Comparison of ENCODE assay signal across 10 mouse cellular contexts in the genomic region with DNA sequence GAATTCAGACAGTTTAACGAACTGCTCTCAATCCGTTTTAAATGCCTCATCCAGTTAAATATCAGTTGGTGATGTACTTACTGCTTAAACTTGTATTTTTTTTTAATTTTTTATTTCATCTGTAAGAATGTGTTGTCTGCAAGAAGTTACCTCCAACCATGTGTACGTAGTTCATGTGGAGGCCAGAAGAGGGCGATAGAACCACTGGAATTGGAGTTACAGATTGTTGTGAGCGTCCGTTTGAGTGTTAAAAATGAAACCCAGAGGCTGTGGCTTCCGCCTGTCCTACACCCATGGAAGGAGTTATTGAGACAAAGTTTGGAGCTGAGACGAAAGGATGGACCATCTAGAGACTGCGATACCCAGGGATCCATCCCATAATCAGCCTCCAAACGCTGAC. TPM values are rescaled to one million over a fixed set of nuclear protein-coding genes. Genes with fewer than 3 reads are reported as not detected.
A peak's percentile ranks its signal among the peaks of the same experiment; 100 is the strongest.
DNase-seq lines count a peak whose midpoint lies in the region; ATAC-seq and TF ChIP-seq lines count a peak whose summit lies in the region.
"Had no signal": no experiment of that assay in that cellular context is flagged by ENCODE, and none has a peak within 500 bp of the region (broad histone marks: within the 10 kb centered on the region; RNA-seq: fewer than 3 reads in every experiment).

No protein-coding gene starts in this region.

- H3K4me1 ChIP-seq in midbrain, postnatal 0 days (ENCODE audit: insufficient read depth, low read length) = no peaks in the 10 kb centered on the region
- H3K4me1 ChIP-seq in midbrain, embryonic 16.5 days (ENCODE audit: control insufficient read depth, insufficient read depth, low read length) = no peaks in the 10 kb centered on the region
- no peaks in the 10 kb centered on the region for H3K4me1 ChIP-seq in heart, embryonic 10.5 days
- H3K4me1 ChIP-seq: kidney, embryonic 15.5 days had no signal

- no peaks in the 10 kb centered on the region for H3K36me3 ChIP-seq in midbrain, postnatal 0 days (ENCODE audit: insufficient read depth, low read length)
- H3K36me3 ChIP-seq in midbrain, embryonic 16.5 days (ENCODE audit: control insufficient read depth, insufficient read depth, low read length) = no peaks in the 10 kb centered on the region
- H3K36me3 ChIP-seq in heart, embryonic 10.5 days = no peaks in the 10 kb centered on the region
- H3K36me3 ChIP-seq: G1E; kidney, embryonic 15.5 days had no signal

- no peak for ATAC-seq in midbrain, postnatal 0 days (ENCODE audit: low FRiP score)
- no peak for ATAC-seq in midbrain, embryonic 16.5 days
- ATAC-seq in inflammation-experienced regulatory T-cells, adult 6 months = no peak

- H3K4me2 ChIP-seq in midbrain, postnatal 0 days (ENCODE audit: low read depth, low read length, poor library complexity, severe bottlenecking) = no peak overlapping the region
- no peak overlapping the region for H3K4me2 ChIP-seq in midbrain, embryonic 16.5 days (ENCODE audit: low read length)
- H3K4me2 ChIP-seq: kidney, embryonic 15.5 days had no signal

- no peaks in the 10 kb centered on the region for H3K27me3 ChIP-seq in midbrain, postnatal 0 days (ENCODE audit: insufficient read depth, low read length)
- H3K27me3 ChIP-seq in midbrain, embryonic 16.5 days (ENCODE audit: control insufficient read depth, insufficient read depth, low read depth, low read length) = no peaks in the 10 kb centered on the region
- no peaks in the 10 kb centered on the region for H3K27me3 ChIP-seq in heart, embryonic 10.5 days (ENCODE audit: insufficient read depth, poor library complexity, severe bottlenecking)
- H3K27me3 ChIP-seq: kidney, embryonic 15.5 days had no signal

- no peak overlapping the region for H3K9ac ChIP-seq in midbrain, postnatal 0 days (replicated peaks; ENCODE audit: low read length, poor library complexity, severe bottlenecking)
- H3K9ac ChIP-seq in midbrain, embryonic 16.5 days (ENCODE audit: low read depth, low read length) = no peak overlapping the region
- H3K9ac ChIP-seq: kidney, embryonic 15.5 days had no signal

- no peaks in the 10 kb centered on the region for H3K9me3 ChIP-seq in midbrain, postnatal 0 days (ENCODE audit: low read length)
- H3K9me3 ChIP-seq in midbrain, embryonic 16.5 days (replicated peaks; ENCODE audit: control insufficient read depth, low read length, poor library complexity, severe bottlenecking) = no peaks in the 10 kb centered on the region
- no peaks in the 10 kb centered on the region for H3K9me3 ChIP-seq in heart, embryonic 10.5 days
- H3K9me3 ChIP-seq: G1E; kidney, embryonic 15.5 days had no signal

- no peak overlapping the region for H3K27ac ChIP-seq in gastrocnemius, adult 2 months
- no peak overlapping the region for H3K27ac ChIP-seq in midbrain, postnatal 0 days (ENCODE audit: low read depth, low read length)
- H3K27ac ChIP-seq in midbrain, embryonic 16.5 days (ENCODE audit: low read length) = no peak overlapping the region
- H3K27ac ChIP-seq in heart, embryonic 10.5 days = no peak overlapping the region
- H3K27ac ChIP-seq: kidney, embryonic 15.5 days had no signal

- peak; percentile 26; the same call in 1 of the 2 replicates for TF ChIP-seq CTCF in gastrocnemius, adult 2 months (IDR thresholded peaks at IDR 0.05)
- peak; percentile 60 for TF ChIP-seq CTCF in midbrain, postnatal 0 days (IDR thresholded peaks at IDR 0.05)

- DNase-seq in gastrocnemius, adult 2 months = no peak
- DNase-seq in gastrocnemius, postnatal 4 days (ENCODE audit: low spot score in 2 of 2) = no peak
- no peak for DNase-seq in midbrain, postnatal 0 days (ENCODE audit: low spot score)
- peak; percentile 37 for DNase-seq in embryo, embryonic 11 days
- peak; percentile 47 for DNase-seq in retina, postnatal 1 day
- DNase-seq in heart, embryonic 10.5 days (ENCODE audit: low spot score) = no peak

- 68% methylated on average over 10 of the region's 10 CpGs for WGBS in midbrain, postnatal 0 days
- 72% methylated on average over 10 of the region's 10 CpGs for WGBS in midbrain, embryonic 16.5 days
- WGBS in heart, embryonic 10.5 days = 65% methylated on average over 10 of the region's 10 CpGs

- intact Hi-C loops in gastrocnemius, adult 2 months (cut with DNase I) = loop anchor here (2.0 to 10.0 kb wide), 2 partner anchors 72 to 402 kb away; no protein-coding TSS in a partner anchor

- no peak overlapping the region for H3K4me3 ChIP-seq in gastrocnemius, adult 2 months
- no peak overlapping the region for H3K4me3 ChIP-seq in midbrain, postnatal 0 days (ENCODE audit: low read depth, low read length)
- no peak overlapping the region for H3K4me3 ChIP-seq in midbrain, embryonic 16.5 days (ENCODE audit: low read depth, low read length)
- H3K4me3 ChIP-seq in heart, embryonic 10.5 days = no peak overlapping the region
- H3K4me3 ChIP-seq: kidney, embryonic 15.5 days had no signal

RNA-seq across cellular contexts. Expression of gene Anxa1, which starts 27.5 kb away (rescaled TPM):
- 10 to 100 TPM; 12.0 to 19.1 TPM for total RNA-seq in gastrocnemius, adult 2 months (2021)
- 10 to 100 TPM; 45.6 to 52.9 TPM for total RNA-seq in gastrocnemius, postnatal 4 days (2021)
- 8.8 and 9.7 TPM in 2 replicates for total RNA-seq in midbrain, postnatal 0 days (2014; rRNA removed)
- polyA plus RNA-seq in midbrain, postnatal 0 days (2015; fragmentation: Nextera tagmentation; extraction: Ambion mirVana) = 18.6 and 18.9 TPM in 2 replicates
- 7.5 and 9.0 TPM in 2 replicates for polyA plus RNA-seq in midbrain, embryonic 16.5 days (2015; fragmentation: Nextera tagmentation; extraction: Ambion mirVana)
- 7.1 and 10.3 TPM in 2 replicates for polyA plus RNA-seq in heart, embryonic 10.5 days (2016; fragmentation: Nextera tagmentation; extraction: Ambion mirVana)
- 10 to 100 TPM in 1 of 3 experiments, 1 to 10 TPM in 2; 6.1 to 16.1 (median 6.9) TPM for polyA plus RNA-seq in inflammation-experienced regulatory T-cells, adult 6 months (2017; shearing (Covaris generic))
- polyA plus RNA-seq: G1E had no signal

Comparison
In these comparisons a context has a peak if more than half of its experiments do, and no peak if none do; other contexts are left out.
1. DNase-seq: peak in embryo, embryonic 11 days (single experiment) and retina, postnatal 1 day (single experiment); none in gastrocnemius, adult 2 months (single experiment), gastrocnemius, postnatal 4 days (0 of 2), midbrain, postnatal 0 days (single experiment) and heart, embryonic 10.5 days (single experiment).